Mouse (Mus musculus): Measurements from ENCODE around the gene 1500009C09Rik.
A peak's percentile ranks its signal among the peaks of the same experiment; 100 is the strongest.
"Not testable (repeated sequence)": the region's sequence is repeated elsewhere in the genome, so short reads cannot be mapped to it uniquely, and the experiment has no call there.

1500009C09Rik gene

GRCm38 (mm10) chr15:82220003-82220675 lies 32.1 kb upstream of the 1500009C09Rik start:
- DNase-seq (ENCODE audit: low spot score), result no peak

DNA sequence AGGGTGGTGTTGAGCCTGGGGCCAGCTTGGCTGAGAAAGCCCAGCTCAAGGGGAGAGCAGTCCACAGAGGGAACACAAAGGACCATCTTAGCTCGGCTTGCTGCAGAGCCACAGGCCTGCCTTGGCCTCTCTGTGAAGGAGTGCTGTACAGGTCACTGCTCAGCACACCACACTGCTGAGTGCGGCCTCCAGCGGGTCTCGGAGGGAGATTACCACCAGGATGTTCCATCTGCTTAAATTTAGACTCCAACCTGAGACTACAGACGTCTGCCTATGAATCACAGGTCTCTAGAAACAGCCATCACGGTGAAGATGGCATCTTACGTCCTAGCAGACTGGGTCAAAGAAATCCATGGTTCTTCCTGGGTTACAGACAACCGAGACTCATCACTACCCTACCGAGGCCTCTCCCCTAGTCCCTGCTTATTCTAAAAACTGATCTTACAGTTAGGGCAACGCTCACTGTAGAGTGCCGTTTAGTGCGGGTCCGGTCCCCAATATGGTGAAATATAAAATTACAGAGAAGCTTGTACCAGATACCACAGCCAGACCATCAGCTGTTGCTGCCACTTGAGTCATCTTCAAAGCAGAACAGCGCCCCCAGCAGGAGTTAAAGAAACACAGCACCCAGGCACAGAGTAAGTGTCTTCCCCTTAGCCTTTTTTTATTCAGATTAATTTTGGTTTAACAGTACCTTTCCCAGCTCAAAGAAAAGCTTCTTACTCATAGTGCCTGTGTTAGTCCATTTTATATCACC lies 30.9 kb upstream of the 1500009C09Rik start:
- no peak for DNase-seq (ENCODE audit: low spot score)

DNA sequence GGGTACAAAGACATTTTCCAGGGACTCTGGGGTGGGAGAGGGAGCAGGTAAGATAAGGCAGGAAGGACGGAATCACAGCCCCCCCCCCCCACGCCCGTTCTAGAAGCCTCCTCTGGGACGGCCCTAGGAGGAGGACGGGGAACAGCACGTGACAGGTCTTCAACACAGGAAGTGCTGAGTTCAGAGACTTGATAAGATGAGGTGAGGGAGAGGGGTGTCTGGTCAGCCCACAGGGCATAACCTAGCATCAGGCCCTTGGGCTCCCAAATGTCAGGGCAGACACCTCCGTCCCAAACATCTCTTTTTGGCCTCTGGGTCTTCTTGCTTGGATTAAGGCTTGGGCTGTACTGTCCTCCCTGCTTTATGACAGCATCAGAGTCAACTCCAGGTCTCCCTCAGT lies 28.9 kb upstream of the 1500009C09Rik start:
- no peak for DNase-seq (ENCODE audit: low spot score)

GRCm38 (mm10) chr15:82223657-82224601 lies 28.3 kb upstream of the 1500009C09Rik start, which contains the start of gene Tnfrsf13c:
Gene Tnfrsf13c (minus strand): TSS chr15:82224369.
- no peak for DNase-seq (ENCODE audit: low spot score)

GRCm38 (mm10) chr15:82224602-82225215 lies 27.5 kb upstream of the 1500009C09Rik start:
- DNase-seq (ENCODE audit: low spot score), result no peak

DNA sequence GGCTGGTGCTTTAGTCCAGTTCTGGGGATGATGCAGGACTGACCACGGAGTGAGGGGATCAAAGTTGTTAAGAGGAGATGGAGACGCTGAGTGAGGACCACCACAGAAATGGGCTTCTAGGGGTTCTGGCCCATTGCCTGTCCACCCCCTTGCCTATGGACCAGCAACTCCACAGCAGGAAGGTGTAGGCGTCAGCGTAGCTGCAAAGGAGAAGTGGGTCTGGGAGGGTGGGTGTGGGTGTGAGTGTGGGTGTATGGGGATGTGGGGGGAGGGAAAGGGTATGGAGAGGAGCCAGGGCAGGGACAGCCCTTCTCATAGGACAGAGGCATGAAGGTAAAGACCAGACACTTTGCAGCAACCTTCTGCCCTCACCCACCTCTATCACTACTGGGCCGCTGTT lies 26.4 kb upstream of the 1500009C09Rik start:
- no peak for DNase-seq (ENCODE audit: low spot score)

DNA sequence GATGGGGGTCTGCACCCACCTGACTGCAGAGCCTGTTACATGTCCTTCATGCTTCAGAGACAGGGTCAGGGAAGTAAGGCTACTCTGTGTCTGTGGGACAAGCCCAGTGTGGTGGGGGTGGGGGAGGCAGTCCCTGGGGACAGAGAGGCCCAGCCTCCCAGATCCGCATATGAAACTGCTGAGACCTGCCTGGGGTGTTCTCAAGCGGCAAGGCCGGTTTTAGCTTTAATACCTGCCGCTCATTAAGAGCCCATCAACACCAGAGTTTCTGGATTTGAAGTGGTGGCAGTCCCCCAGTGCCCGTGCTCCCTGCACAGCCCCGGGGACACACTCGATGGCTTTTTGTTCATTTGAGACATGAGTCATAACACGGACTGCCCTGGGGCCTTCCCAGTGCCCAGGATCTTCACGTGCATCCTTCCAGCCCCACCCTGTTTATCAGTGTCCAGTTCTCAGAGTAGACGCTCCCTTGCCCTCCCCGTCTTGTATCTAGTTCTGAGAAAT lies 22.6 kb upstream of the 1500009C09Rik start:
- DNase-seq (ENCODE audit: low spot score), result no peak

DNA sequence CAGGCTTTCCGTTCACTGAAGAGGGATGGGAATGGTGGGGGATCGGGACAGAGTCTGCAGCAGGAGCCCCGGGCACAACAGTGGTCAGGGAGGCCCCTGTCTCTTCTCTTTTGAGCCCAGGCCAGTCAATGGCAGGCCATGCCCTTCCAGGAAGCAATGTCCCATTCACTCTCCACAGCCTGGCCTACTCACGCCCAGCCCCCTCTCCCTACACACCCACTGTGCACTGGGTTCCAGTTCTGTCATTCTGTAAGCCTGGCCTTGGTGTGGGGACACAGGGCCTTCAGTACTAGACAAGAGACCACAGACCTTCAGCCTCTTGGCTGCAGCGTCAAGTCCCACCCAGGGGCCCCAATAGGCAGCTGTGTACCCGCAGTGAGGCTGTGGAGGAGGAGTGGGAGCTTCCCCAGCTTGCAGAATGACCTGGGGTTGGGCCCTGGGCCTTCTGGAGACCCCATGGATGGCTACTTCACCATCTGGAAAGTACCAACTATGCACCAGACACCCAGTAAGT lies 22.0 kb upstream of the 1500009C09Rik start:
- DNase-seq (ENCODE audit: low spot score), result no peak

DNA sequence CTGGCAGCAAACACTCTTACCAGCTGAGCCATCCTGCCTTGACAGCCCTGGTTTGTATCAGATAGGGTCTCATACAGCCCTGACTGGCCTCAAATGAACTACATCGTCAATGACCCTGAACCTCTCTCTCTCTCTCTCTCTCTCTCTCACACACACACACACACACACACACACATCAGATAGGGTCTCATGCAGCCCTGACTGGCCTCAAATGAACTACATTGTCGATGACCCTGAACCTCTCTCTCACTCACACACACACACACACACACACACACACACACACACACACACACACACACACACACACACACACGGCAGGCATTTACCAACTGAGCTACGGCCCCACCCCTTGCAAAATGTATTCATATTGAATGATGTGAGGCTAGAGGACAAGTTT lies 21.1 kb upstream of the 1500009C09Rik start:
- no peak for DNase-seq (ENCODE audit: low spot score)

DNA sequence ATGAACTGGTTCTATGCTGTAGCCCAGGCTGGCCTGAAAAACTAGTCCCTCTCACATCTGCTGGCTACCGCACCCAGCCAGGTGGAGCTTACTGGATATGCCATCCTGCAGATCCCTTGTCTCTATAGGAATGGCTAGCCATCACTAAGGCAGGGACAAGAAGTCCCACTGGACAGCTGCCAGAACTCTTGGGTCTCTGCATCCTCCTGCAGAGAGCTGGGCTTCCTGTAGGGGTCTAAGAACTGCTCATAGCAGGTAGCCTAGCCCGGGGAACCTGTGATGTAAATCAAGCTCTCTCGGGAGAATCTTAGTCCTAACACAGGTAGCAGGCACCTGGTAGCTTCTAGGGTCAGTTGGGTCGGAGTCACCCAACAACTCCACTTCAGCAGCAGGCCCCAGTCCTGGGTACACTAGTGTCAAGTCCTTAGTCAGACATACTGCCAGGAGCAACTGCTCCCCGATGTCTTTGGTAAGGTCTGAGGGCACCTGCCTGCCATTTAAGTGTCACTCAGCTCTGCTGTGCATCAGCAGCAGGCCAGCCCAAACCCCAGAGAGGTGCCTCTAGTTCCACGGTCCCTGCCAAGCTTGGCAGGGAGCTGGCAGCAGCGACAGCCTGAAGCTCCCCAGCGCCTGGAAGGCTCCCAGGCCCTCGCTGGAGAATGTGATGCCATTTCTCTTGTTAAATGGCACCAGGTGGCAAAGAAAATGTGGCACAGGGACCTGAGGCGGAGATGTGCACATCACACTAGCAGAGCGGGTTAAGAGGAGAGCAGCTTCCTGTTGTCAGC lies 20.4 kb upstream of the 1500009C09Rik start:
- no peak for DNase-seq (ENCODE audit: low spot score)

DNA sequence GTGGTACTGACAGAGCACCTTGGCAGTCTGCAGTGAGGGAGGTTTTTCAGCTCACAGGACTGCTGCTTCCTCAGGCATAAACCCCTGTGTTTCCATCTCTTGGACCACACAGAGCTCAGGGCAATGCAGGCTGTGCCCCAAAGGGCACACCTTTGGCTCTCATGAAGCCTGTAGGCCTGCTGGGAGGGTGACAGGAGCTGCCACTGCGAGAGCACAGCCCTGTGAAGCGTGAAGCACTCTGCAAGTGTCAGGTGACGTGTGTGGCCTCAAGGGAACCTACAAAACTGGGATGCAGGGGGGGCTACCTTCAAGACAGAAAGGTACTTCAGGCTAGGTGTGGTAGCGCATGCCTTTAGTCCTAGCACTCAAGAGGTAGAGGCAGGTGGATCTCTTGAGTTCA lies 19.5 kb upstream of the 1500009C09Rik start:
- no peak for DNase-seq (ENCODE audit: low spot score)

DNA sequence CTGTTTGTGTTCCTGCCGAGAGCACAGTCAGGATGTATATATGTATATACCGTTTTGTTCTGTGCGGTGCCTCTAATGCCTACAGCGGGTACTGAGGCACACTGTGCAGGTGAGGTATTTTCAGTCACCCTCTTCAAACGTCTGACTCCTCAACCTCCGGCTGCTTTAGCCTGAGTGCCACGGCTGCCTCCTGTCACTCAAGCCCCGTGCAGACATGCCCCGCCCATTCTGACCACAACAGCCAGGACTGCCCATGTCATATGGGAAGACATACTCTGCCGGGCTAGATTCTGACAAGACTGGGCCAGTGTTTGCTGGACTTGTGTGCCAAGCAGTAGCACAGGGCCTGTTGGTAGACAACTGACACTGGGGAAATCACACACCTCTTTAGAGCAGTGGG lies 16.5 kb upstream of the 1500009C09Rik start:
- DNase-seq (ENCODE audit: low spot score), result no peak

DNA sequence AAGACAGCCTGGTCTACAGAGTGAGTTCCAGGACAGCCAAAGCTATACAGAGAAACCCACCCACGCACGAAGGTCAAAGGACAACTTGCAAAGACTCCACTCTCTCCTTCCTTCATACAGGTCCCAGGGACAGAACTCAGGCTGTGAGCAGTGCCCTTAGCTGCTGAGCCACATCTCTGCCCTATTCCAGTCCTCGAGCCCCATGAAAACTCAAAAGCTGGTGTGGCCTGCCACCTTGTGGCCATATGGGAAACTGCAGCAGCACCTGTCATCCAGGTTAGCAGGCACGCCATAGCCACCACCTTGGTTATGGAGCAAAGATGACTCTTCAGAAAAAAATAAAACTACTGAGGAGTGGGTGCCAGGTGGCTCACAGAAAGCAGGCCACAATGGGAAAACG lies 15.6 kb upstream of the 1500009C09Rik start:
- DNase-seq (ENCODE audit: low spot score), result peak; percentile 66

GRCm38 (mm10) chr15:82243311-82243710 lies 8.9 kb upstream of the 1500009C09Rik start:
- DNase-seq (ENCODE audit: low spot score), result no peak

DNA sequence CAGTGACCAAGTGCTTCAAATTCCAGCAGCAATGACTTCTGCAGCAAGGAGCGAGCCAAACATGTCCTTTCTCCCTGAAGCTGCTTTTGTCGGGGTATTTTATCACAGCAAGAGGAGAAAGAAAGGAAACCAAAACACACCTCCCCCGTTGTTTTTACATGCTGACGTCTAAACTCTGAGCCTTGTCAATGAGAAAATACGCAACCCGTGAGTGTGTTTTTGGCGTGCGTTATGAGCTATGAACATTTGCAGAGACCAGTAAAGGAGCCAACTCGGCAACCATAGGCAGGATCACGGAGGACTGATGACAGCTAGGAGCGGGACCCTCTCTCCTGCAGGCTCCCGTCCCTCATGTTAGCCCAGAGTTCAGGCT lies 8.5 kb upstream of the 1500009C09Rik start:
- DNase-seq (ENCODE audit: low spot score), result no peak

- DNase-seq (ENCODE audit: low spot score), result peak; percentile 87
These were observed 7.9 kb upstream of the 1500009C09Rik start, which contains the start of gene Cenpm for GRCm38 (mm10) chr15:82244115-82244804. Gene Cenpm (minus strand): TSS chr15:82244748.

- not testable (repeated sequence) for DNase-seq (ENCODE audit: low spot score)
These were observed 7.4 kb upstream of the 1500009C09Rik start for GRCm38 (mm10) chr15:82244805-82245161.

DNA sequence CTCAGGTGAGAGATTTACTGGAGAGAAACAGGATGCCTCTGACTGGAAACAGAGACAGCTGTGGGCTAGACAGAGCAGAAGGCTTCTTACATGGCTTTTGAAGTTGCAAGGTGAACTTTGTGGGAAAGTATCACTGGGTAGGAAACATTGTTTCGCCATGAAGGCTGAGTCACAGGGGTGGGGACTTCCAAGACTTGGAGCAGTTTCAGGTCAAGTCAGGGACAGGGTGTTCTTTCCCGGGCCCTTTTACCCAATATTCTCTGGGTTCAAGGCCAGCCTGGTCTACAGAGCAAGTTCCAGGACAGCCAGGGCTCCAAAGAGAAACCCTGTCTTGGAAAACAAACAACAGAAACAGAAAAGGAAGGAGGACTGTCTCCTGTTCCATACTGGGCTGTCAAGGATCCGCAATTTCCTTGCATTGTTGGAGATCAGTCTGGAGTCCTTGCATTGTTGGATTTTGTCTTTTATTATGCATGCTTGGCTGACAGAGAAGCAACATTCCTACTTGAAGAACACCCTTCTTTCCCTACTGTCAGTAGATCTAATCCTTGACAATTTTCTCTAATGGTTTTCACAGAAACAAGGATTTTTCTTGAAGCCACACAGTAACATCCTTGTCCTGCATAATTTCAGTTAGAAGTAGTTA lies 4.9 kb upstream of the 1500009C09Rik start:
- DNase-seq (ENCODE audit: low spot score), result no peak

- no peak for DNase-seq (ENCODE audit: low spot score)
These were observed 618 bp upstream of the 1500009C09Rik start for GRCm38 (mm10) chr15:82251579-82251978.

DNA sequence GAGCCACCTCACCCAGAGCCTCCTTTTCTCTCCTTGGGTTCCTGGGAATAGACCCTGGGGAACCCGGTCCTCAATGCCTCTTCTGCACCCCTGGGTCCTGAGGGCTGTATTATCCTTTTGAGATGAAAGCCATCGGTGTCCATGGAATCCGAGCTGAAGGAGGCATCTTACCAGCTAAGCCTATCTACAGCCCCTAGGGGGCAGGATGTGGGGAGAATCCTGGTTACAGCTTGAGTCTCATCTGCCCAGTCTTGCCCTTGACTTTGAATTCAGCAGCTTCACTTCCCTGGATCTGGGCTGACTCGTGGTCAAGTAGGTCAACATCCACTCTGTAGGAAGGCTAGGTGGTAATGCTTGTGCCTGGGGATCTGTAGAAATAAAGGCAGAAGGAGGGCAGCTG lies 3.1 kb downstream of the 1500009C09Rik start:
- no peak for DNase-seq (ENCODE audit: low spot score)

All from ovary, postnatal 10 days (tissue).